Mouse (Mus musculus): ENCODE results near the gene Zbtb43. TPM values are rescaled to one million over a fixed set of nuclear protein-coding genes. Genes with fewer than 3 reads are reported as not detected.

The Zbtb43 gene
- polyA plus RNA-seq, 1 experiment from 2014 or later: 18.2 TPM

DNA sequence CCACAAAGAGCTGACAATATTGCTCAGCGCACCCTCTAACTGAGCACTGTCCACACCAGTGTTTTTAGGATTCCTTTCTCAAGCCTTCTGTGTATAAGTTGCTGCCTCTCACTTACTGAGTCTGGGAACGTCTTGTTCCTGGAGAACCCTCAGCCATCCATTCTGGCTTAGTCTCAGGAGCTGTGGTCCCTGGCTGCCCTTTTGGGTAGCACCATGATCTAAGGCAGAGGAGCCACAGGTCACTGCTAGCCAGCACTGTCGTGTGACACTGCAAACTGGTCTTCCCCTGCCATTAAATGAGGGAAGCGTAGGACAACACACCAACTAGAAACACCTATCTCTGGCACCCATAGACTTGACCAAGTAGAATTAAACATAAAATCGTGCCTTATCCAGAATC lies 15.6 kb downstream of the Zbtb43 start:
- peaks cover 20% of the 10 kb centered on the region for H3K4me1 ChIP-seq
- 89% methylated on average over 5 of the region's 5 CpGs for WGBS
- H3K27ac ChIP-seq: no peak overlapping the region
- H3K27me3 ChIP-seq: no peaks in the 10 kb centered on the region
- no peak for ATAC-seq (ENCODE audit: low FRiP score, low read depth)
- peaks cover 77% of the 10 kb centered on the region for H3K36me3 ChIP-seq
- H3K9me3 ChIP-seq: no peaks in the 10 kb centered on the region
- H3K9ac ChIP-seq: no peak overlapping the region
- H3K4me3 ChIP-seq: no peak overlapping the region
- no peak overlapping the region for H3K4me2 ChIP-seq (replicated peaks)

DNA sequence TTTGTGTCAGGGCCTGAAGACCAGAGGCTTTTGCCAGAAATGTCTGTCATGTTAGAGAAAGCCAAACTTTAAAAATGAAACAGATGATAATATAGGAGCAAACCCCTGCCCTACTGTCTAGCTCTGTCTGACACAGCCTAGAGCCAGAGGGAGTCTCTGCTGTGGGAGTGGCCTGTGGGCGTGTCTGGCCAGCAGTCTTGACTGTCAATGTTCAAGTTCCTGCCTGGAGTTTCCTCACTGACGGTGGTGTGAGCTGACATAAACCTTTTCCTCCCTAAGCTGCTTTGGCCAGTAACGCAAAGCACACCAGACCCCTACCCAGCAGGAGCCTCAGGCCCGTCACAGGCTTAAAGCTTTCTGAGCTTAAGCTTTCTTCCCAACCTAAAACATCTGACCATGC lies 16.2 kb downstream of the Zbtb43 start:
- H3K4me2 ChIP-seq (replicated peaks): no peak overlapping the region
- no peaks in the 10 kb centered on the region for H3K27me3 ChIP-seq
- WGBS: 39% methylated on average over 4 of the region's 4 CpGs
- H3K4me3 ChIP-seq: no peak overlapping the region
- ATAC-seq (ENCODE audit: low FRiP score, low read depth): no peak
- no peak overlapping the region for H3K9ac ChIP-seq
- H3K9me3 ChIP-seq: no peaks in the 10 kb centered on the region
- H3K27ac ChIP-seq: no peak overlapping the region
- H3K4me1 ChIP-seq: peaks cover 20% of the 10 kb centered on the region
- peaks cover 77% of the 10 kb centered on the region for H3K36me3 ChIP-seq

DNA sequence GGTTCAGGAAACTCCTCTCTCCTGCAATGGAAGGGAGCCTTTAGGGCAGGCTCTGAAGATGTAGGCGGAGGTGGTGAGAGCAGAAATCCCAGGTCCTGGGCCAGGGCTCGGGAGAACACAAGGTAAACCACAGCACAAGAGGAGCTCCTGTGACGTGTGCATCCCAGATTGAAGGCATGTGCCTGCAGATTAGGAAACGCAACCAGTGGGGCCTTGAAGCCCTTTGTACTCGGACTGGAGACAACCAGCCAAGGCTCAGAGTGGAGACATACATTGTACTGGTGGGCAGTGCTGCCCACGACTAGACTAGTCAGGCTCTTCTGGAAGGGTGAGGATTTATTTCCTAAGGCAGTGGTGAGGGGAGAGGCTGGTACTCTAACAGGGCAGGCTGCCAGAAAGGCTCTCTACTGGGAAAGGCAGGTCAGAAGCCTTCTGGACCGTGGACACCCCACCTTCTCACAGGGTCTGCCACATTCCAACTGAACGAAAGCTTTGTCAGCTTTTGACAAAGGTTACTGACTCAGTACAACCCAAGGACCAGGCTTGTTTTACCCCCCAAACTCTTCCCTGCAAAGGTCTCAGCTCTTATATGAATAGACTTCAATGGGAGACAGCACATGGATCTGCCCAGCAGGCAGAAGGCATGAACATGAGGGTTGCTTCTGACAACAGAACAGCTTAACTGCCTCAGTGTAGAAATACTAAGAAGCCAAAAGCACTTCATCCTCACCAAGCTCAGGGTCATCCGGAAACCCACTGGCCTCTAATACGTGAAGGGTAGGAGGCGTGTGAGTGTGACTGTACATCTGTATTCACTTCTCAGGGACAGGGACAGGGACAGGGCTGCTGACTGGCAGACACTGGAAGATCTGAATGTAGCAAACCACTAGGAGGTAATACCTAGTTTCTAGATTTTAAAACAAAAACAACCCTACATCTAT lies 17.1 kb downstream of the Zbtb43 start:
- Histone ChIP-seq H3K4me2 (replicated peaks) (no peak overlapping the region), H3K9me3 (no peaks in the 10 kb centered on the region), H3K36me3 (peaks cover 72% of the 10 kb centered on the region), H3K27me3 (no peaks in the 10 kb centered on the region), H3K4me1 (peaks cover 20% of the 10 kb centered on the region), H3K9ac (no peak overlapping the region), H3K27ac (no peak overlapping the region), H3K4me3 (no peak overlapping the region)
- 84% methylated on average over 11 of the region's 11 CpGs for WGBS
- no peak for ATAC-seq (ENCODE audit: low FRiP score, low read depth)

DNA sequence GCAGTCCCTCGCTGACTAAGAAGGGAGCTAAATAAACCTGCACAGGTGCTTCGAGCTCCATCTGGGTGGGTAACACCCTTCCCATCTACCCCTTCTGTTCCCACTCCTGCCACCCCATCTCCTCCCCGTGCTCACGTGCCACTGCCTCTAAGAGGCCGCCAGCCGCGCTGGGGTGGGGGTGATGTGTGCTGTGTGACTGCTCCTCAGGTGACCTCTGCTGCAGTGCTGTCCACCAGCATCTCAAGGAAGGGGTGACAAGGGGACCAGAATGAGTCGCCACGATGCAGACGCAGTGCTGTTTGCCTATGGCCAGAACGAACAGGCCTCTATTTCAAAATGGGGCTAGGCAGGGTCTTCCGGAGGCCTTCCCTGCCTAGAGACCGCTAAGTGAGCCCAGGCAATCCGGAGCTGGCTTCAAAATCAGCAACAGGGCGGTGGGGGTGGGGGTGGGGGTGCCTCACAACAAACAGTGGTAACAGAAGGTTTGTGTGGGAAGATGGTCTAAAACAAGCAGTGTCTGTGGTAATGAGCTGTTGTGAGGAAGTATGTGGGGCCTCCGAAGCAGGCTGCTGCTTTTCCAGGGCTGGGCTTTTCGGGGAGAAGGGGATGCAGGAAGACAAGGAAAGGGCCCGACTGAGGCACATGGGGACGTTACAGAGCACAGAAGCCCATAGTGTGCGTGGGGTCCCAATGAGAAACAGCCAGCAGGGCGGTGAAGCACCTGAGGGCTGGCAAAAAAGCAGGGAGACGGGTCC lies 19.1 kb downstream of the Zbtb43 start:
- no peak for ATAC-seq (ENCODE audit: low FRiP score, low read depth)
- Histone ChIP-seq H3K4me2 (replicated peaks) (no peak overlapping the region), H3K27me3 (no peaks in the 10 kb centered on the region), H3K9ac (no peak overlapping the region), H3K4me3 (no peak overlapping the region), H3K9me3 (no peaks in the 10 kb centered on the region), H3K27ac (no peak overlapping the region), H3K36me3 (peaks cover 52% of the 10 kb centered on the region), H3K4me1 (peaks cover 27% of the 10 kb centered on the region)
- 85% methylated on average over 22 of the region's 22 CpGs for WGBS

DNA sequence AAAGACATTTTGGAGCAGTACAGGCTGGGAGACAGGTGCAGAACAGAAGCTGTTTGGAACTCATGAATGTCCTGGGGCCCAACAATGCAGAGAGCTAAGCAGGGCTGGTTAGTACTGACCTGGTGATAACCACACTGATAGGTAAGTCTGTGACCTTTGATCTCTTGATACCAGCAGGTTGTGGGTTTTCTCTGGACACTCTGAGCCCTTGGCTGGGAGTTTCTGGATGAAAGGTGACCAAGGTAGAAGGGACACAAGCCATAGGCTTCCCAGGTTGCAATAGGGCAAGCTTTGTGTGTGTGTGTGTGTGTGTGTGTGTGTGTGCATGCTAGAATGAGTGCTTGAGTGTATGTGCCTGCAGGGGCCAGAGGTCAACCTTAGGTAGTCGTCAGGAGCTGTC lies 21.6 kb downstream of the Zbtb43 start:
- Histone ChIP-seq H3K4me3 (no peak overlapping the region), H3K9me3 (no peaks in the 10 kb centered on the region), H3K36me3 (peaks cover 27% of the 10 kb centered on the region), H3K4me1 (peaks cover 27% of the 10 kb centered on the region), H3K9ac (no peak overlapping the region), H3K27me3 (no peaks in the 10 kb centered on the region), H3K27ac (no peak overlapping the region), H3K4me2 (replicated peaks) (no peak overlapping the region)
- no peak for ATAC-seq (ENCODE audit: low FRiP score, low read depth)
- WGBS: 68% methylated on average over 1 of the region's 1 CpGs

DNA sequence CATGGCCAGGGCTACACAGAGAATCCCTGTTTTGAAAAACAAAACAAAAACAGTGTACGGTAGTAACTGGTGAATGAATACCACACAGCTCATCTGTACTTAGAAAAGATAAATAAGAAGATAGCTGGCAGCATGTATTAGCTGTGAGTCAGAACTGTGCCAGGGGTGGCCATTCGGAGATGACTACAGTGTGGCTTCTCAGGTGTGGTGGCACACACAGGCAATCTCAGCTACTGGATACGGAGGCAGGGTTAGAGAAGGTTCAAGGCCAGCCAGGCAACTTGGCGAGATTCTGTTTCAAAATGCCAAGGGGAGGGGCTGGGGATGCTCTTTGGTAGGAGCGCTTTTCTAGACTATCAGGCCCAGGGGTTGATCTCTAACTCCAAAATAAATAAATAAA lies 22.6 kb downstream of the Zbtb43 start:
- Histone ChIP-seq H3K4me2 (replicated peaks) (no peak overlapping the region), H3K36me3 (peaks cover 17% of the 10 kb centered on the region), H3K27me3 (no peaks in the 10 kb centered on the region), H3K4me3 (no peak overlapping the region), H3K27ac (no peak overlapping the region), H3K9ac (no peak overlapping the region), H3K4me1 (peaks cover 29% of the 10 kb centered on the region), H3K9me3 (no peaks in the 10 kb centered on the region)
- 94% methylated on average over 5 of the region's 5 CpGs for WGBS
- ATAC-seq (ENCODE audit: low FRiP score, low read depth): no peak

DNA sequence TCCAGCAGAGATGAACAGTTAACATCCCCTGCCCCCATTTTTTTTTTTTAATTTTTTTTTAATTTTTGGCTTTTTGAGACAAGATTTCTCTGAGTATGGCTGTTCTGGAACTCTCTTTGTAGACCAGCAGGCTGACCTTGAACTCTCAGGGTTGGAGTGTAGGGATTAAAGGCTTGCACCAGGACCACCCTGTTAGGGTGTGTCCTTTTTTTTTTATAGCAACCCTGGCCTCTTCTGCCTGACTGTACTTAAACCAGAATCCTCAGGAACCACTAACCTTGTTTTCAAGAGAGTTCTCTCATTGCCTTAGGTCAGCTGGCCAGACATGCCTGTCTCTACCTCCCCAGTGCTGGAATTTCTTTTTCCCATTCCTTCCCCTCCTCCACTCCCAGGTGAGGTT lies 23.5 kb downstream of the Zbtb43 start:
- H3K9me3 ChIP-seq: no peaks in the 10 kb centered on the region
- H3K9ac ChIP-seq: no peak overlapping the region
- no peak overlapping the region for H3K4me3 ChIP-seq
- no peak overlapping the region for H3K4me2 ChIP-seq (replicated peaks)
- no peaks in the 10 kb centered on the region for H3K27me3 ChIP-seq
- peaks cover 30% of the 10 kb centered on the region for H3K4me1 ChIP-seq
- no peak overlapping the region for H3K27ac ChIP-seq
- ATAC-seq (ENCODE audit: low FRiP score, low read depth): no peak
- peaks cover 12% of the 10 kb centered on the region for H3K36me3 ChIP-seq

DNA sequence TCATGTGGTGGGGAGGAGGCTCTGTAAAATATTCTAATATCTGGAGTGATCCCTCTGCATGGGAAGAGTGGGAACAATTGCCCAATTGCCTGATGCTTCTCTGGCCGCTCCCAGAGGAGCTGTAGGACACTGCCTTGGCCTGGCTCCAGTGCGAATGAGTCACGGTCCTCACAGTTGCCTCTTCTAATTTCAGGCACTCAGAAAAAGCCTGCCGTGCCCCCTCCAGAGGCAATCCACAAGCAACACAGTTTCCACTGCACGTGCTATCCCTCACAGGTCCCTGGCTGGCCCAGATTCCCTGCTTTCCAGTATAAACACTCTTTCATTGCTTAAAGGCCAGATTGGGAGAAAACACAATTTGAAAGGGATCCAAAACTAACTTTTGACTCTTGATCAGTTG lies 24.0 kb downstream of the Zbtb43 start:
- H3K4me2 ChIP-seq (replicated peaks): no peak overlapping the region
- H3K9ac ChIP-seq: no peak overlapping the region
- H3K4me1 ChIP-seq: peaks cover 27% of the 10 kb centered on the region
- H3K36me3 ChIP-seq: peaks cover 7% of the 10 kb centered on the region
- H3K27ac ChIP-seq: no peak overlapping the region
- H3K27me3 ChIP-seq: no peaks in the 10 kb centered on the region
- 47% methylated on average over 5 of the region's 5 CpGs for WGBS
- no peak overlapping the region for H3K4me3 ChIP-seq
- no peaks in the 10 kb centered on the region for H3K9me3 ChIP-seq
- no peak for ATAC-seq (ENCODE audit: low FRiP score, low read depth)

DNA sequence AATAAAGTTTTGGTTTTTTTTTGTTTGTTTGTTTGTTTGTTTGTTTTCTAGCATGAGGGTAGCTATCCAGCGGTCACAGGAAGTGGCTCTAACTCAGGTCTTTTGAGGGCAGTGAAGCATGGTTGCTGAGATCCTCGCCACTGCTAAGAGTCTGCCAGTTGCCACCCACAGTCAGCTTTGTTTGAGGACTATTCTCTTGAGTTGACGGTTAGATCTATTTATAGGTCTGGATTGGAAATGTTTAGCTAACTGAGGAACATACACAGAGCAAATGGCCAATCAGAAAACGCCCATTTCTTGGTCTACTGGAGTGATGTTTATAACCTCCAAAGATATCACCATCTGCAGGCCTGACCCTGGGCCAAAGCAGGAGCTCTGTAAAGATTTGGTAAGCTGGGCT lies 25.7 kb downstream of the Zbtb43 start:
- ATAC-seq (ENCODE audit: low FRiP score, low read depth): no peak
- Histone ChIP-seq H3K27me3 (no peaks in the 10 kb centered on the region), H3K27ac (no peak overlapping the region), H3K4me3 (no peak overlapping the region), H3K36me3 (no peaks in the 10 kb centered on the region; the same call in 1 of the 2 replicates), H3K4me2 (replicated peaks) (no peak overlapping the region), H3K9me3 (no peaks in the 10 kb centered on the region), H3K9ac (no peak overlapping the region), H3K4me1 (peaks cover 18% of the 10 kb centered on the region)
- 84% methylated on average over 4 of the region's 4 CpGs for WGBS

DNA sequence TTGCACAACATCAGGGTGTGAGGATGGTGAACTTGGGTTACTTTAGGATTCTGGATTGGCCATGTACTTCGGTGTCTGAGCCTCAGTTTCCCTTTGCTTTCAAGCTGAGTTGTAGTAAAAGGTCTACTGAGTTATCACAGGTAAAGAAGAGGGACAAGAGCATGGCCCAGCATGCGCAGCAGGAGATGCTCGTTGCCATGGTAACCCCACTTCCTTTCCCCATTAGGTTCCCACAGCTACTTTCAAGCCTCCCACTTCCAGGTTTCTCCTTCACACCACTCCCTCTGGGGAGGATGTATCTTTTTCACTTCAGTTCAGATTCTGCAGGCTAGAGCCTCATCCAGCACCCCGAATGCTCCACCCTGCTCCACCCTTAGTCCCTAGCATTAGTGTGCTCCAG lies 27.5 kb downstream of the Zbtb43 start:
- H3K27ac ChIP-seq: no peak overlapping the region
- H3K4me1 ChIP-seq: peaks cover 24% of the 10 kb centered on the region
- WGBS: 19% methylated on average over 4 of the region's 4 CpGs
- H3K36me3 ChIP-seq: no peaks in the 10 kb centered on the region
- no peak overlapping the region for H3K9ac ChIP-seq
- no peak overlapping the region for H3K4me2 ChIP-seq (replicated peaks)
- H3K9me3 ChIP-seq: no peaks in the 10 kb centered on the region
- no peak overlapping the region for H3K4me3 ChIP-seq
- no peaks in the 10 kb centered on the region for H3K27me3 ChIP-seq
- no peak for ATAC-seq (ENCODE audit: low FRiP score, low read depth)

DNA sequence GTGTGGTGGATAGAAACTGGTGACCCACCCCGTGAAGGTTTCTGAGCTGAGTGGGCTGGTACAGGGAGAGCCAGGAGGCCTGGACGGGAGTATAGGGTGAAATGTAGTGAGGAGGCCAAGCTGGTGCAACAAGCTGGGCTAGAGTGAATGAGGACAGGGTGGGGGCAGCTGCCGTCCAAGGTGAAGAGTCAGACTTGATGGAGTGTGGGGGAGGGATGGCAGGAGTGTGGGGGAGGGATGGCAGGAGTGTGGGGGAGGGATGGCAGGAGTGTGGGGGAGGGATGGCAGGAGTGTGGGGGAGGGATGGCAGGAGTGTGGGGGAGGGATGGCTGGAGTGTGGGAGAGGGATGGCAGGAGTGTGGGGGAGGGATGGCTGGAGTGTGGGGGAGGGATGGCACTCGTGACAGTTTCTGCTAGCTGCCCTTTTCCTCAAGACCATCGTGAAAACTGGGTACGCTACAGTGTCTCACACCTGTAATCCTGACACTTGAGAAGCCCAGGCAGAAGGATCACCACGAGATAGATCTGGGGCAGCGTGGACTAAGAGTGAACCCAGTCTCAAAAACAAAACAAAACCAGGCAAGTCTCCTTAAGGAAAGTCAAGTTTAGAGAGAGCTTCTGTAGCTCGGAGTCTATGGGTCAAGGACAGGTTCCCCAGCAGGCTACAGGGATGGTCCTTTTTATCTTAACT lies 28.2 kb downstream of the Zbtb43 start:
- H3K4me3 ChIP-seq: no peak overlapping the region
- H3K4me2 ChIP-seq (replicated peaks): no peak overlapping the region
- no peaks in the 10 kb centered on the region for H3K36me3 ChIP-seq
- WGBS: 21% methylated on average over 9 of the region's 9 CpGs
- H3K9ac ChIP-seq: no peak overlapping the region
- no peaks in the 10 kb centered on the region for H3K9me3 ChIP-seq
- H3K27ac ChIP-seq: no peak overlapping the region
- ATAC-seq (ENCODE audit: low FRiP score, low read depth): no peak
- peaks cover 32% of the 10 kb centered on the region for H3K4me1 ChIP-seq
- H3K27me3 ChIP-seq: no peaks in the 10 kb centered on the region

DNA sequence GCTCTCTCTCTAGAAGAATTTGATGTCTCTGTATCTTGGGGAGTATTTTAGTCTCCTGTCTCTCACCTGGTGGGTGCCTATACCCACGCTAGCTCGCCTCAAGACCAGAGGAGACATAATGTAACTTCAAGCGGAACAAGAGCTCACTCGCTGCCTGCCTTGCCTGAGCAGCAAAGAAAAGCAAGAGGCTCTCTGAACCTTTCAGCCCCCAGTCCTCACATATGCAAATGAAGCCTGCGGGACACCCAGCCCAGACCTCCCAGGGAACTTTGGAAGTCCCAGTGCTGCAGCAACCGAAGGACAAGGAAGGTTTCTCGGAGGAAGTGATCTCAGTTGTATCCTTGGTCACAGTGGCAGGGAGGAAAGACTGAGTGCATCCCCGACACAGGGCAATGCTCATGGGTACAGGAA lies 28.9 kb downstream of the Zbtb43 start:
- Histone ChIP-seq H3K9ac (no peak overlapping the region), H3K36me3 (no peaks in the 10 kb centered on the region), H3K4me3 (no peak overlapping the region), H3K4me1 (peaks cover 28% of the 10 kb centered on the region), H3K4me2 (replicated peaks) (no peak overlapping the region), H3K27ac (no peak overlapping the region), H3K9me3 (no peaks in the 10 kb centered on the region), H3K27me3 (no peaks in the 10 kb centered on the region)
- 24% methylated on average over 8 of the region's 8 CpGs for WGBS
- no peak for ATAC-seq (ENCODE audit: low FRiP score, low read depth)
